Mouse (Mus musculus) olfactory bulb, adult 2 months (tissue): ENCODE measurements around the gene Zfp708. TPM values are rescaled to one million over a fixed set of nuclear protein-coding genes. Genes with fewer than 3 reads are reported as not detected.
"Not testable (repeated sequence)": the region's sequence is repeated elsewhere in the genome, so short reads cannot be mapped to it uniquely, and the experiment has no call there.

Experiments
- H3K27ac ChIP-seq: fragments of 200-500 bp; 2 replicates; pipeline ENCODE4 v1.5.1; 2012; ENCODE audit warnings: low read depth, low read length; ENCODE audit not compliant: insufficient read depth
- H3K4me1 ChIP-seq: fragments of 200-500 bp; 2 replicates; pipeline ENCODE4 v1.6.1; 2012; ENCODE audit warnings: low read length; ENCODE audit not compliant: control insufficient read depth, insufficient read depth
- H3K4me3 ChIP-seq: fragments of 200-500 bp; 2 replicates; pipeline ENCODE4 v1.5.1; 2012; ENCODE audit warnings: mild to moderate bottlenecking, low read depth, low read length, moderate library complexity; ENCODE audit not compliant: insufficient read depth
- CTCF ChIP-seq: fragments of 200-500 bp; IDR thresholded peaks from 2 replicates; pipeline ENCODE4 v1.5.1; 2012; ENCODE audit warnings: low read depth, mild to moderate bottlenecking, low read length, moderate library complexity; ENCODE audit not compliant: insufficient read depth
- POLR2A ChIP-seq: fragments of 200-500 bp; IDR thresholded peaks from 2 replicates; pipeline ENCODE4 v1.6.1; 2012; ENCODE audit warnings: mild to moderate bottlenecking, low read depth, low read length, moderate library complexity; ENCODE audit not compliant: insufficient read depth
- WGBS: fragments of 180-500 bp; shearing (Covaris S2); methylation state at CpG from one replicate; pipeline ENCODE4 v1.1.7; 2018; 5-methylcytosine and 5-hydroxymethylcytosine counted together
- polyA plus RNA-seq: library from polyadenylated mRNA; stranded (reverse); fragments of >200 nt; gene quantifications from 2 replicates; pipeline ENCODE4 v1.2.4, GENCODE M21; 2012; ENCODE audit warnings: low replicate concordance; ENCODE audit not compliant: missing spikeins, insufficient read depth, insufficient read length

Gene Zfp708
- not detected in 2 replicates for polyA plus RNA-seq

DNA sequence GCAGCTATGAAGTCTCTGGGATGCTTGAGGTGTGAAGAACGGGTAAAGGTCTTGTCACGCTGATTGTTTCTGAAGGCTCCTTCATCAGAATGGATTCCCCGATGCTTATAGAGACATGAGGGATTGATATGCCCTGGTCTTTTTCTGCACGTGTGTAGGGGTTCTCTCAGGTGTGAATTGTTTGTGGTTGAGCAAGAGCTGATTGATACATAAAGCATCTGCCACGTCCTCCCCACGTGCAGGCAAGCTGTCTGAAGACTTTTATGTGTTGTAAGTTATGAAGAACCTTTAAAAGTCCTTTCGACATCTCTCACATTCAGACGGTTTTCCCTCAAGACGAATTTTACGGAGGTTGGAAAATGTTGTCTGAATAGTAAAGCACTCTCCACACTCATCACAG lies at the start of gene Zfp708:
Gene Zfp708, minus strand, starts transcription at position 101 of the 400 bp plus-strand sequence.
- no peak for TF ChIP-seq POLR2A
- no peak for TF ChIP-seq CTCF
- 90% methylated on average over 10 of the region's 10 CpGs for WGBS

DNA sequence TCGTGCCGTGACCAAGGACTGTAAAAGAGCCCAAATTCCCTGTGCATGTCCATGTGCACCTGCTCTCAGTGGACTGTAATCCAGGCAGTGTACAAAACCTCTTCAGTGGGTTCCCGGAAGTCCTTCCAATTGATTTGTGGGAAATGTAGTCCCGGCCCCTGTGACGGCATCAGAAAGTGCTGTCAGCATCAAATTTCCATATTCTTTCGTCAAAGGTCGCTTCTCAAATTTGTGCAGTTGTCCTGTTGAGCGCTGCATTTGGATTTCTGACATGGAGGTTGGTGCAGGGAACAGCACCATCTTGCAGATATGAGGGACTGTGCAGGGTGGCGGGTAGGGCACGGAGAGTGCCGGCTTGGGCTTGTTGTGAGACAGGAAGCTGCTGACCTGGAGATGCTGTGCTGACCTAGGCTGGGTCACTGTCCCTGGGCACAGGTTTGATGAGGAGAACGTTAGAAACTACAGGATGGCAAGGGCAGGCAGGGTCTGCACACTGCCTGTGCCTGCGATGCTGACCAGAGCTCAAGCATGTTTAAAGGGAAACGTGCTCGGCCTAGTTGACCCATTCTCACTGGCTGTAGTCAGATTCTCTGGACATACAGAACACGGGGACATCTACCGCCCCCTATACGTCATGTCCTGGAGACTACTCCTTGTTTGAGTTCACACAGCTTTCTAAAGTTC lies 30.4 kb upstream of the Zfp708 start:
- WGBS = under 1% methylated on average over 18 of the region's 18 CpGs
- H3K27ac ChIP-seq = peak overlapping the region; percentile 1; the same call in 1 of the 2 replicates
- no peaks in the 10 kb centered on the region for H3K4me1 ChIP-seq
- H3K4me3 ChIP-seq = peak overlapping the region; percentile 69
- TF ChIP-seq CTCF = no peak
- 0 out of 2 replicates have a peak, but pooled peaks have one; percentile 21 for TF ChIP-seq POLR2A

More for the DNA sequence above, at the start of gene Zfp708:
- H3K27ac ChIP-seq = no peak within 1 kb of the TSS
- H3K4me3 ChIP-seq = no peak within 1 kb of the TSS
- H3K4me1 ChIP-seq = no peaks in the 10 kb centered on the region

DNA sequence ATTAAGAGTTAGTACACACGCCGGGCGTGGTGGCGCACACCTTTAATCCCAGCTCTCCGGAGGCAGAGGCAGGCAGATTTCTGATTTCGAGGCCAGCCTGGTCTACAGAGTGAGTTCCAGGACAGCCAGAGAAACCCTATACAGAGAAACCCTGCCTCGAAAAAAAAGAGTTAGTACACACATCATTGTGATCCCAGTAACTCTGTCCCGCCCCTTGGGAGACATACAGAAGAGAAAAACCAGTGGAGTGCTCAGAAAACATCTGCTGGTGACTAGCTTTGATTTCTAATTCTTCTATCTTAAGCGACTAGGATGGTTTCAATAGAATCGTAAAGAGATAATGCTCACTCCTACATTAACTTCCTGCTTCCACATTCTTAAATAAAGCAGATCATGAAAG lies 29.7 kb upstream of the Zfp708 start:
- 71% methylated on average over 10 of the region's 10 CpGs for WGBS
- H3K27ac ChIP-seq, H3K4me1 ChIP-seq, H3K4me3 ChIP-seq: not testable (repeated sequence)

DNA sequence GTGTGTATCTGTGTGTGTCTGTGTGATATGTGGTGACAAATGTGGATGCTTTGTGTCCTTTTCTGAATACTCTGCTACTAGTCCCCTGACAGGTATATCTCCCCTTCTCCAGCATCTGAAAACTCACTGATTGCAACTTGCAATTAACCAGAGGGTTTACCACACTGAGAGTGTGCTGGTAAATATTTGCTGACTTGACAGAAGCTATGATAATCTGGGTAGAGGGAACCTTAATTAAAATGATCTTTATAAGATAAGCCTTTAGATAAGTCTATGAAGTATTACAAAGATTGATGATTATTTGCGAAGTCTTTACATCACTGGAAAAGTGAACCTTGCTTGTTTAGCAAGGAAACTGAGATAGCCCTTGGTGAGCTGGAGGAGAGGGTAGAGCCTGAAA lies 26.7 kb upstream of the Zfp708 start:
- H3K4me3 ChIP-seq = no peak overlapping the region
- H3K27ac ChIP-seq = no peak overlapping the region
- 93% methylated on average over 1 of the region's 1 CpGs for WGBS
- no peaks in the 10 kb centered on the region for H3K4me1 ChIP-seq
- TF ChIP-seq POLR2A = no peak
- no peak for TF ChIP-seq CTCF

DNA sequence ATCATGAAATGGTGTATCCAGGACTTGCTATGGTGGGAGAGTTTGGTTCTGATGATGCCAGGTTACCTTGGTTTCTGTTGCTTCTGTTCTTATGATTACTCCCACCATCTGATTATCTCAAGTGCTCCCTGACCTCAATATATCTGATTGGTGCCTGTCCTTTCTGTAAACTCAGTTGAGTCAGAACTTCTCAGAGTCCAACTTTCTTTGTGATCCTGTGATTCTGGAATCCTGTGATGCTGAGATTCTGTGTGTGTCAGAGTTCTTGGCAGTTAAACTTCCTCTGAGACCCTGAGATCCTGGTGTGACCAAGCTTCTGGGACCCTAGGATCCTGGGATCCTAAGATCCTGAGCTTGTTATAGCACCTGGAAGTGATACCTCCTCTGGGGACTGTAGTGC lies 23.6 kb upstream of the Zfp708 start, which contains the start of gene Zfp759:
Gene Zfp759, plus strand, starts transcription at position 301 of the 400 bp plus-strand sequence.
- H3K4me1 ChIP-seq, H3K27ac ChIP-seq, H3K4me3 ChIP-seq: not testable (repeated sequence)

DNA sequence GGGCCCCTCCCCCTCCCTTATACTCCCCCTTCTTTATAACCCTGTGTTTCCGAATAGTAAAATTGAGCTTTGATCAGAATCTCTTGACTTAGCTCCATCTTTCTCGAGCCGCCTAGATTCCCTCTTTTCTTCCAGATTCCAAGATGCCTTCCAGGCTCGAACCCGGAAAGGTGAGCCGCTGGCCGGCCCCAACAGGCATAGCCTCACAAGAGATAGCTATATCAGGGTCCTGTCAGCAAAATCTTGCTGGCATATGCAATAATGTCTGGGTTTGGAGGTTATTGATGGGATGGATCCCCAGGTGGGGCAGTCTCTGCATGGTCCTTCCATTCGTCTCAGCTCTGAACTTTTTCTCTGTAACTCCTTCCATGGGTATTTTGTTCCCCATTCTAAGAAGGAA lies 18.4 kb upstream of the Zfp708 start, which contains the start of gene Rslcan18:
Gene Rslcan18, minus strand, starts transcription at position 101 of the 400 bp plus-strand sequence.
- WGBS = 94% methylated on average over 8 of the region's 8 CpGs
- not testable (repeated sequence) for H3K4me1 ChIP-seq, H3K4me3 ChIP-seq, H3K27ac ChIP-seq

DNA sequence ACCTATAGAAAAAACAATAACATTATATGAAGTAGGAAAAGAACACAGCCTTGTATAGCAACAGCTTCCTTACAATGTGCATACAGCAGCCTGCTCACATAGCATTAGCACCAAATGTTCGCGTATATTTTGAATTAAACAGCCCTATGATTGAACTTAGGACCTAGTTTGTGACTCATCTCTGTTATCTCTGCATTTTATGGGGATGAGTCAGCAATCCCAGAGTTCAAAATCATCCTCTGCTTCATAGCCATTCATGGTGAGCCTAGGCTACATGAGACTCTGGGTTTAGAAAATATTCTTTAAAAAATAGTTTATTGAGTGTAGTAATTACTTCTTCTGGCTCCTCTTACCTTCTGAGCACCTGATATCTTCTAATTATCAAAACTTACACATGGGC lies 15.5 kb upstream of the Zfp708 start:
- TF ChIP-seq POLR2A (no peak), CTCF (no peak)
- Histone ChIP-seq H3K4me3 (no peak overlapping the region), H3K4me1 (no peaks in the 10 kb centered on the region; the same call in 1 of the 2 replicates), H3K27ac (no peak overlapping the region)
- WGBS = 91% methylated on average over 2 of the region's 2 CpGs

DNA sequence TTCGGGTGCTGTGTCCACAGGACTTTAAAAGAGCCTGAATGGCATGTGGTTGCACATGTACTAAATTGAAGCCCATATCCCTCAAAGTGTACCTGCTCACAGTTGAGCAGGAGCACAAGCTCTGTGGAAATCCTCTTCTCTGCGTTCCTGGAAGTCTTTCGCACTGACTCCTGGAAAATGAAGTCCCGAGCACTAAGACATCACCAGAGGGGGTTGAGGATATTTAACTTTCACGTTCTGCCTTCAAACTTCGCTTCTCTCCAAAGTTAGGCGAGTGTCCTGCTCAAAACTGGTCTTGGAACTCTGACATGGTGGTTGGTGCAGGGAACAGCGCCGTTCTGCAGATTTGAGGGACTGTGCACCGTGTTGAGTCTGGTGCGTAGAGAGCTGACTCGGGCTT lies 14.3 kb upstream of the Zfp708 start:
- TF ChIP-seq CTCF (no peak), POLR2A (no peak)
- 79% methylated on average over 12 of the region's 12 CpGs for WGBS
- H3K27ac ChIP-seq = no peak overlapping the region
- H3K4me3 ChIP-seq = no peak overlapping the region
- no peaks in the 10 kb centered on the region; the same call in 1 of the 2 replicates for H3K4me1 ChIP-seq

DNA sequence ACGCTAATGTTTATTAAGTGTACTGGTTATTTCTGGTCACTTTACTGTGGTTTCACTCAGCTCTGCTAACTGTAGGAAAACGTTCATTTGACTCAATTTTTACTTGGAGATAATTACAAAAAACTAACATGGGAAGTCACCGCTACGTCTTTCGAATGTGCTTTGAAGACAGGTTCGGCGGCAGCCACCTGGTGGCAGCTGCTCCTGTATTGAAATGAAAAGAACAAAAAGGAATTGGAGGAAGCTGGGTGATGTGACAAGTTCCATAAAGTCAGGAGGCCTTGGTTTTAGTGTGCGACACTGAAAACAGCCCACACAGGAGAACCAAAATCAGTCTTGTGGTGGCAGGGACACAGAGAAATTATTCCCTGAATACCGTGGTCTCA lies 11.0 kb upstream of the Zfp708 start:
- Histone ChIP-seq H3K27ac (peak overlapping the region; percentile 5; the same call in 1 of the 2 replicates), H3K4me3 (peak overlapping the region; percentile 32), H3K4me1 (no peaks in the 10 kb centered on the region; the same call in 1 of the 2 replicates)
- WGBS = 2% methylated on average over 9 of the region's 9 CpGs
- TF ChIP-seq POLR2A (no peak), CTCF (peak; percentile 32; the same call in 1 of the 2 replicates)
